Mouse (Mus musculus) small intestine, adult 2 months (tissue): ENCODE results near the gene Sox6. TPM values are rescaled to one million over a fixed set of nuclear protein-coding genes. Genes with fewer than 3 reads are reported as not detected.

ENCODE experiments used
- H3K27ac ChIP-seq: fragments of 200-500 bp; 2 replicates; pipeline ENCODE4 v1.5.1; 2012; ENCODE audit warnings: low read depth, low read length, control low read depth, inconsistent platforms; ENCODE audit not compliant: insufficient read depth
- H3K27me3 ChIP-seq: fragments of 200-500 bp; 2 replicates; pipeline ENCODE4 v1.6.1; 2012; ENCODE audit warnings: mild to moderate bottlenecking, moderate library complexity, low read length, inconsistent platforms; ENCODE audit not compliant: control insufficient read depth, insufficient read depth
- H3K36me3 ChIP-seq: fragments of 200-500 bp; 2 replicates; pipeline ENCODE4 v1.6.1; 2012; ENCODE audit warnings: mild to moderate bottlenecking, low read length, control low read depth, inconsistent platforms; ENCODE audit not compliant: control insufficient read depth, insufficient read depth
- H3K4me1 ChIP-seq: fragments of 200-500 bp; 2 replicates; pipeline ENCODE4 v1.6.1; 2012; ENCODE audit warnings: low read length, inconsistent platforms, mixed read lengths; ENCODE audit not compliant: control insufficient read depth, insufficient read depth, insufficient read length
- H3K4me3 ChIP-seq: fragments of 200-500 bp; 2 replicates; pipeline ENCODE4 v1.5.1; 2012; ENCODE audit warnings: low read depth, mild to moderate bottlenecking, control low read depth, inconsistent platforms, low read length, moderate library complexity
- CTCF ChIP-seq: fragments of 200-500 bp; IDR thresholded peaks from 2 replicates; pipeline ENCODE4 v1.5.1; 2012; ENCODE audit warnings: low read depth, mild to moderate bottlenecking, control low read depth, inconsistent platforms, low read length, moderate library complexity, mixed read lengths; ENCODE audit not compliant: insufficient replicate concordance, insufficient read length; ENCODE audit errors: extremely low read depth
- POLR2A ChIP-seq: fragments of 200-500 bp; IDR thresholded peaks from 2 replicates; pipeline ENCODE4 v1.6.1; 2012; ENCODE audit warnings: low read depth, mild to moderate bottlenecking, control low read depth, inconsistent platforms, low read length, moderate library complexity
- WGBS: fragments of 180-500 bp; shearing (Covaris S2); methylation state at CpG from one replicate; pipeline ENCODE4 v1.1.7; 2018; 5-methylcytosine and 5-hydroxymethylcytosine counted together
- polyA plus RNA-seq: library from polyadenylated mRNA; depleted of rRNA; stranded (reverse); fragments of >200 nt; gene quantifications from 2 replicates; pipeline ENCODE4 v1.2.3, GENCODE M21; 2012

The Sox6 gene
- polyA plus RNA-seq, 1 experiment: 17.6 TPM

- Histone ChIP-seq H3K4me1 (peaks cover 5% of the 10 kb centered on the region; the same call in 1 of the 2 replicates), H3K4me3 (no peak overlapping the region), H3K36me3 (no peaks in the 10 kb centered on the region), H3K27me3 (no peaks in the 10 kb centered on the region), H3K27ac (no peak overlapping the region)
- WGBS: 63% methylated on average over 1 of the region's 1 CpGs
- no peak for TF ChIP-seq CTCF
- TF ChIP-seq POLR2A: no peak
Observed at GRCm38 (mm10) chr7:115574834-115575233, 463.8 kb downstream of the Sox6 start.

GRCm38 (mm10) chr7:115568821-115569240 lies 469.8 kb downstream of the Sox6 start:
- Histone ChIP-seq H3K4me1 (peaks cover 2% of the 10 kb centered on the region), H3K27ac (no peak overlapping the region), H3K4me3 (no peak overlapping the region), H3K36me3 (no peaks in the 10 kb centered on the region), H3K27me3 (no peaks in the 10 kb centered on the region)
- WGBS: 78% methylated on average over 9 of the region's 9 CpGs
- TF ChIP-seq POLR2A (no peak), CTCF (no peak)

DNA sequence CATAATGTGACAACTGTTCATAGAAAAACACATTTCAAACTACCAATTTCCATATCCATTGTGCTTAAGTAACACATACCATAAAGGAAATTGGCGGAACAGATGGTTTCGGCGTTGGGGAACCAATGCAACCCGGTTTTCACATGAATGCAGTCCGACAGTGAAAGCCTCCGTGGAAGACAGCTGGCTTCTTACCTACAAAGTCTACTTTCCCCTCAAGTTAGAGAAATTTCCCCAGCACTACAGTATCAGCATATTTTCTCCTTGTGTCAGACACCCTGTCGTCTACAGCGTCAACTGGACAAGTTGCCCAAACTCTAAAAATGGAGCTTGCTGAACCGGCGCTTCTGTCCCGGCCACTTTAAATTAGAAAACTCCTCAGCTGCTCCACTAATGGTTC lies 470.3 kb downstream of the Sox6 start:
- Histone ChIP-seq H3K36me3 (no peaks in the 10 kb centered on the region), H3K4me1 (peaks cover 2% of the 10 kb centered on the region), H3K27me3 (no peaks in the 10 kb centered on the region), H3K27ac (no peak overlapping the region), H3K4me3 (no peak overlapping the region)
- WGBS: 95% methylated on average over 11 of the region's 11 CpGs
- TF ChIP-seq POLR2A (no peak), CTCF (no peak)

- peaks cover 2% of the 10 kb centered on the region for H3K4me1 ChIP-seq
- no peak overlapping the region for H3K4me3 ChIP-seq
- WGBS: 94% methylated on average over 2 of the region's 2 CpGs
- H3K27me3 ChIP-seq: no peaks in the 10 kb centered on the region
- no peaks in the 10 kb centered on the region for H3K36me3 ChIP-seq
- TF ChIP-seq CTCF: no peak
- no peak for TF ChIP-seq POLR2A
- no peak overlapping the region for H3K27ac ChIP-seq
Observed at GRCm38 (mm10) chr7:115566818-115567217, 471.8 kb downstream of the Sox6 start.

DNA sequence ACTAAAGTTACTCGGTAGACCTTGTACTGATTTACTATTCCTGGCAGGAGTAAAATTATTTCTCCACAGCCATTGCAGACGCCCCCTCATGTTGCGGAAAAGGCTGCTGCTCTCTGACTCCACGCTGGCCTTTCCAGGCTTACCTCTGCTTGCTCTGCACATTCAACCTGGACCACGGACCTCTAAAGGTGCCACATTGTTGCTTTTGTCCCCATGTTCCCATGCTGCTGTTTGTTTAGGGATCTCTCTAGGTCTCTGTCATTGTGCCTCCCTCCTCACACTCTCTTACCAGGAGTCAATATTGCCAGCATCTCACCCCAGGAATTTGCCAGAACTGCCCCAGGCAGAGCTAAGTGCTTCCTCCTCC lies 473.6 kb downstream of the Sox6 start:
- Histone ChIP-seq H3K36me3 (no peaks in the 10 kb centered on the region), H3K27me3 (no peaks in the 10 kb centered on the region), H3K4me3 (no peak overlapping the region), H3K27ac (no peak overlapping the region), H3K4me1 (peaks cover 2% of the 10 kb centered on the region)
- WGBS: 46% methylated on average over 5 of the region's 5 CpGs
- TF ChIP-seq POLR2A (no peak), CTCF (no peak)

GRCm38 (mm10) chr7:115564359-115565059 lies 474.1 kb downstream of the Sox6 start:
- no peak overlapping the region for H3K27ac ChIP-seq
- TF ChIP-seq CTCF (no peak), POLR2A (no peak)
- no peak overlapping the region for H3K4me3 ChIP-seq
- H3K27me3 ChIP-seq: no peaks in the 10 kb centered on the region
- H3K36me3 ChIP-seq: no peaks in the 10 kb centered on the region
- H3K4me1 ChIP-seq: peaks cover 2% of the 10 kb centered on the region
- 33% methylated on average over 6 of the region's 6 CpGs for WGBS

- no peaks in the 10 kb centered on the region for H3K4me1 ChIP-seq
- no peak overlapping the region for H3K27ac ChIP-seq
- TF ChIP-seq CTCF: no peak
- WGBS: 75% methylated on average over 3 of the region's 3 CpGs
- no peak overlapping the region for H3K4me3 ChIP-seq
- H3K27me3 ChIP-seq: no peaks in the 10 kb centered on the region
- H3K36me3 ChIP-seq: no peaks in the 10 kb centered on the region
Observed at GRCm38 (mm10) chr7:115556677-115557076, 481.9 kb downstream of the Sox6 start.
